ENCODE assay signal across 19 mouse cellular contexts in the genomic region with DNA sequence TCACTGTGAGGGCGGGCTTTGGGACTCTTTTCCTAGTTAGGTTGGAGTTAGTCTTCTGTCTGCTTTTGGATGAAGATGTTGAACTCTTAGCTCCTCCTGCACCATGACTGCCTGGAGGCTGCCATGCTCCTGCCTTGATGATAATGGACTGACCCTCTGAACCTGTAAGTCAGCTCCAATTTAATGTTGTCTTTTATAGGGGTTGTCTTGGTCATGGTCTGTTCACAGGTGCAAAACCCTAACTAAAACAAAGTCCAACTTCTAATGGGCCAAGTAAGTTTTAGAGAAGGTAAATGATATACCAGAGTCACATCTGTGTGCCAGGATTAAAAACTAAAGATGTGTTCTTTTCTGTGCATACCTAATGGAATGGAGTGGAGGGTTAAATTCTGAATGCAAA.
DNase-seq lines count a peak whose midpoint lies in the region; ATAC-seq and TF ChIP-seq lines count a peak whose summit lies in the region.
"Had no signal": no experiment of that assay in that cellular context is flagged by ENCODE, and none has a peak within 500 bp of the region (broad histone marks: within the 10 kb centered on the region; RNA-seq: fewer than 3 reads in every experiment).

No protein-coding gene starts in this region.

- 92% methylated on average over 1 of the region's 1 CpGs for WGBS in forebrain, embryonic 15.5 days
- WGBS in forebrain, embryonic 12.5 days: 71% methylated on average over 1 of the region's 1 CpGs
- WGBS in kidney, adult 2 months: 89% methylated on average over 1 of the region's 1 CpGs

- H3K9ac ChIP-seq in forebrain, embryonic 15.5 days (replicated peaks): no peak overlapping the region
- H3K9ac ChIP-seq in forebrain, embryonic 12.5 days: no peak overlapping the region
- H3K9ac ChIP-seq: embryonic facial prominence, embryonic 12.5 days; embryonic facial prominence, embryonic 15.5 days; hindbrain, embryonic 12.5 days; hindbrain, embryonic 15.5 days had no signal

- no peak overlapping the region for H3K4me3 ChIP-seq in forebrain, embryonic 15.5 days
- H3K4me3 ChIP-seq in forebrain, embryonic 12.5 days (replicated peaks): no peak overlapping the region
- H3K4me3 ChIP-seq in kidney, adult 2 months (ENCODE audit: insufficient read depth, low read depth, low read length): no peak overlapping the region
- H3K4me3 ChIP-seq in layer of hippocampus, adult 2 months: no peak overlapping the region
- no peak overlapping the region for H3K4me3 ChIP-seq in cortical plate, adult 2 months (ENCODE audit: insufficient read depth, low read length)
- H3K4me3 ChIP-seq: embryonic facial prominence, embryonic 12.5 days; embryonic facial prominence, embryonic 15.5 days; gastrocnemius, adult 2 months; hindbrain, embryonic 12.5 days; hindbrain, embryonic 15.5 days had no signal

- no peaks in the 10 kb centered on the region for H3K36me3 ChIP-seq in forebrain, embryonic 15.5 days
- H3K36me3 ChIP-seq in forebrain, embryonic 12.5 days (replicated peaks): no peaks in the 10 kb centered on the region
- H3K36me3 ChIP-seq in kidney, adult 2 months (ENCODE audit: control insufficient read depth, insufficient read depth, low read length): no peaks in the 10 kb centered on the region
- H3K36me3 ChIP-seq: embryonic facial prominence, embryonic 12.5 days; embryonic facial prominence, embryonic 15.5 days; hindbrain, embryonic 12.5 days; hindbrain, embryonic 15.5 days had no signal

- TF ChIP-seq CTCF in kidney, adult 2 months (conservative IDR thresholded peaks at IDR 0.05; ENCODE audit: insufficient read depth, insufficient read length, low read depth, low read length): no peak
- TF ChIP-seq CTCF in layer of hippocampus, adult 2 months (conservative IDR thresholded peaks at IDR 0.05): no peak
- no peak for TF ChIP-seq CTCF in cortical plate, adult 2 months (IDR thresholded peaks at IDR 0.05; ENCODE audit: extremely low read depth, insufficient read depth, low read length)

- no peak for TF ChIP-seq POLR2A in kidney, adult 2 months (IDR thresholded peaks at IDR 0.05; ENCODE audit: low read depth, low read length)
- no peak for TF ChIP-seq POLR2A in cortical plate, adult 2 months (IDR thresholded peaks at IDR 0.05; ENCODE audit: extremely low read depth, insufficient read depth, low read length)

- no peak overlapping the region for H3K4me2 ChIP-seq in forebrain, embryonic 15.5 days (replicated peaks)
- no peak overlapping the region for H3K4me2 ChIP-seq in forebrain, embryonic 12.5 days
- H3K4me2 ChIP-seq: embryonic facial prominence, embryonic 12.5 days; embryonic facial prominence, embryonic 15.5 days; heart, embryonic 11.5 days; hindbrain, embryonic 12.5 days; hindbrain, embryonic 15.5 days had no signal

- H3K9me3 ChIP-seq in forebrain, embryonic 15.5 days: no peaks in the 10 kb centered on the region
- H3K9me3 ChIP-seq in forebrain, embryonic 12.5 days: no peaks in the 10 kb centered on the region
- H3K9me3 ChIP-seq: embryonic facial prominence, embryonic 12.5 days; embryonic facial prominence, embryonic 15.5 days; hindbrain, embryonic 12.5 days; hindbrain, embryonic 15.5 days had no signal

- peak; percentile 57 for DNase-seq in kidney, adult 2 months
- DNase-seq in kidney, postnatal 10 days: no peak
- no peak for DNase-seq in layer of hippocampus, adult 2 months (ENCODE audit: low spot score in 2 of 2)
- DNase-seq in layer of hippocampus, postnatal 10 days (ENCODE audit: low spot score in 2 of 2): no peak
- no peak for DNase-seq in lung, postnatal 10 days
- DNase-seq: adrenal gland, adult 2 months; adrenal gland, postnatal 14 days; gastrocnemius, adult 2 months; gastrocnemius, postnatal 14 days; heart, adult 11 months had no signal

- H3K27ac ChIP-seq in forebrain, embryonic 15.5 days (replicated peaks): no peak overlapping the region
- no peak overlapping the region for H3K27ac ChIP-seq in forebrain, embryonic 12.5 days
- no peak overlapping the region; the same call in 1 of the 2 replicates for H3K27ac ChIP-seq in kidney, adult 2 months (ENCODE audit: insufficient read depth, low read depth, low read length)
- H3K27ac ChIP-seq in layer of hippocampus, adult 2 months: peak overlapping the region; percentile 88
- H3K27ac ChIP-seq in cortical plate, adult 2 months (ENCODE audit: insufficient read depth, low read length): peak overlapping the region; percentile 56; the same call in 1 of the 2 replicates
- H3K27ac ChIP-seq: embryonic facial prominence, embryonic 12.5 days; embryonic facial prominence, embryonic 15.5 days; gastrocnemius, adult 2 months; hindbrain, embryonic 12.5 days; hindbrain, embryonic 15.5 days had no signal

- H3K4me1 ChIP-seq in forebrain, embryonic 15.5 days: peaks cover 5% of the 10 kb centered on the region; the same call in 1 of the 2 replicates
- no peaks in the 10 kb centered on the region for H3K4me1 ChIP-seq in forebrain, embryonic 12.5 days
- no peaks in the 10 kb centered on the region; the same call in 1 of the 2 replicates for H3K4me1 ChIP-seq in kidney, adult 2 months (ENCODE audit: control insufficient read depth, insufficient read depth, low read length)
- peaks cover 3% of the 10 kb centered on the region; the same call in 1 of the 2 replicates for H3K4me1 ChIP-seq in cortical plate, adult 2 months (ENCODE audit: control insufficient read depth, insufficient read depth, low read length)
- H3K4me1 ChIP-seq: embryonic facial prominence, embryonic 12.5 days; embryonic facial prominence, embryonic 15.5 days; hindbrain, embryonic 12.5 days; hindbrain, embryonic 15.5 days had no signal

- peak; percentile 30 for ATAC-seq in forebrain, embryonic 15.5 days (replicated peaks)
- no peak for ATAC-seq in forebrain, embryonic 12.5 days (ENCODE audit: low FRiP score)
- ATAC-seq: CD4-positive, CD25-positive, alpha-beta regulatory T cell, adult 4 months had no signal

- H3K27me3 ChIP-seq in forebrain, embryonic 15.5 days: no peaks in the 10 kb centered on the region
- H3K27me3 ChIP-seq in forebrain, embryonic 12.5 days: no peaks in the 10 kb centered on the region
- H3K27me3 ChIP-seq in kidney, adult 2 months (replicated peaks; ENCODE audit: control insufficient read depth, insufficient read depth, low read length): no peaks in the 10 kb centered on the region
- H3K27me3 ChIP-seq: embryonic facial prominence, embryonic 12.5 days; embryonic facial prominence, embryonic 15.5 days; hindbrain, embryonic 12.5 days; hindbrain, embryonic 15.5 days had no signal

Comparison
In these comparisons a context has a peak if more than half of its experiments do, and no peak if none do; other contexts are left out.
1. H3K27ac ChIP-seq: peak in layer of hippocampus, adult 2 months (single experiment) and cortical plate, adult 2 months (single experiment); none in forebrain, embryonic 15.5 days (single experiment), forebrain, embryonic 12.5 days (single experiment) and kidney, adult 2 months (single experiment).